Comparison of ENCODE assay signal across 1 mouse cellular context in genomic region chr10:75505928-75506327, GRCm38 (mm10). TPM values are rescaled to one million over a fixed set of nuclear protein-coding genes. Genes with fewer than 3 reads are reported as not detected.
"Had no signal": no experiment of that assay in that cellular context is flagged by ENCODE, and none has a peak within 500 bp of the region (broad histone marks: within the 10 kb centered on the region; RNA-seq: fewer than 3 reads in every experiment).

No protein-coding gene starts in this region.

RNA-seq across cellular contexts. Expression of gene Lrrc75b, which starts 54.2 kb away (rescaled TPM):
- total RNA-seq: megakaryocyte-erythroid progenitor cell, adult 5-6 weeks had no signal
